Mouse (Mus musculus) macrophage (primary cell): ENCODE results near the gene Sppl3. TPM values are rescaled to one million over a fixed set of nuclear protein-coding genes. Genes with fewer than 3 reads are reported as not detected.
A peak's percentile ranks its signal among the peaks of the same experiment; 100 is the strongest.

Experiments used
- H3K27ac ChIP-seq: fragments of 350-480 bp; formaldehyde crosslinking; 2 replicates; pipeline ENCODE4 v1.9.0; 2021
- H3K36me3 ChIP-seq: fragments of 350-480 bp; formaldehyde crosslinking; 2 replicates; pipeline ENCODE4 v1.9.0; 2021; ENCODE audit errors: inconsistent target
- H3K4me3 ChIP-seq: fragments of 350-480 bp; formaldehyde crosslinking; 2 replicates; pipeline ENCODE4 v1.9.0; 2021; ENCODE audit errors: inconsistent target
- H3K79me2 ChIP-seq: fragments of 350-480 bp; formaldehyde crosslinking; 2 replicates; pipeline ENCODE4 v1.9.0; 2021; ENCODE audit errors: inconsistent target
- WGBS: methylation state at CpG from one replicate; pipeline ENCODE4 v1.1.7; 2026; ENCODE audit warnings: inconsistent platforms; ENCODE audit not compliant: missing documents; 5-methylcytosine and 5-hydroxymethylcytosine counted together
- polyA plus RNA-seq: library from polyadenylated mRNA; stranded (reverse); fragments of 250-400 nt; gene quantifications from 3 replicates; pipeline ENCODE4 v1.2.4, GENCODE M21; 2018; ENCODE audit warnings: inconsistent platforms

The Sppl3 gene
- polyA plus RNA-seq, 1 experiment from 2014 or later: 21.6 TPM

DNA sequence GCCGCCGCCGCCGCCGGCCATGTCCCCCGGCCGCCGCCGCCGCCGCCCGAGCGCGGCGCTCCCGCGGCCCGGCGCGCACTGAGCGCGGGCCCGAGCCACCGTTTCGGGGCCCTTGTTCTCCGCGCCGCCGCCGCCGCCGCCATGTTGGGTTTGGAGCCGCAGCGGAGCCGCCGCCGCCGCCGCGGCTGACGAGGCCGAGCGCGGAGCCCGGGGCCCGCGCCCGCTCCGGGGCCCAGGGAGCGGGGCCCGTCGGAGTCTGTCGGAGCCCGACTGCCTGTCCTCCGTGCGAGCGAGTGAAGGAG, 231 bp downstream of the Sppl3 start:
- no peak overlapping the region for H3K4me3 ChIP-seq
- H3K27ac ChIP-seq: no peak overlapping the region
- no peaks in the 10 kb centered on the region for H3K36me3 ChIP-seq
- 1% methylated on average over 15 of the region's 57 CpGs for WGBS
- peaks cover 47% of the 10 kb centered on the region for H3K79me2 ChIP-seq

- no peaks in the 10 kb centered on the region for H3K36me3 ChIP-seq
- H3K4me3 ChIP-seq: peak overlapping the region; percentile 82
- peak overlapping the region; percentile 17 for H3K27ac ChIP-seq
- under 1% methylated on average over 58 of the region's 63 CpGs for WGBS
- peaks cover 52% of the 10 kb centered on the region for H3K79me2 ChIP-seq
Measured at GRCm38 (mm10) chr5:115011519-115012261, 753 bp downstream of the Sppl3 start.

- Histone ChIP-seq H3K27ac (no peak overlapping the region), H3K79me2 (peaks cover 69% of the 10 kb centered on the region), H3K4me3 (no peak overlapping the region), H3K36me3 (no peaks in the 10 kb centered on the region)
- WGBS: 79% methylated on average over 3 of the region's 3 CpGs
Measured at GRCm38 (mm10) chr5:115013436-115013835, 2.5 kb downstream of the Sppl3 start.

- 50% methylated on average over 1 of the region's 1 CpGs for WGBS
- Histone ChIP-seq H3K79me2 (peaks cover 81% of the 10 kb centered on the region), H3K27ac (no peak overlapping the region), H3K36me3 (no peaks in the 10 kb centered on the region), H3K4me3 (no peak overlapping the region)
Measured at GRCm38 (mm10) chr5:115014570-115014969, 3.6 kb downstream of the Sppl3 start.

GRCm38 (mm10) chr5:115015121-115015520, 4.2 kb downstream of the Sppl3 start:
- H3K4me3 ChIP-seq: no peak overlapping the region
- H3K27ac ChIP-seq: no peak overlapping the region
- WGBS: 13% methylated on average over 4 of the region's 4 CpGs

GRCm38 (mm10) chr5:115018270-115018669, 7.3 kb downstream of the Sppl3 start:
- Histone ChIP-seq H3K4me3 (no peak overlapping the region), H3K27ac (no peak overlapping the region), H3K79me2 (peaks cover 100% of the 10 kb centered on the region), H3K36me3 (no peaks in the 10 kb centered on the region)
- WGBS: 7% methylated on average over 2 of the region's 2 CpGs

More at GRCm38 (mm10) chr5:115015121-115015520, 4.2 kb downstream of the Sppl3 start:
- Histone ChIP-seq H3K36me3 (no peaks in the 10 kb centered on the region), H3K79me2 (peaks cover 86% of the 10 kb centered on the region)

DNA sequence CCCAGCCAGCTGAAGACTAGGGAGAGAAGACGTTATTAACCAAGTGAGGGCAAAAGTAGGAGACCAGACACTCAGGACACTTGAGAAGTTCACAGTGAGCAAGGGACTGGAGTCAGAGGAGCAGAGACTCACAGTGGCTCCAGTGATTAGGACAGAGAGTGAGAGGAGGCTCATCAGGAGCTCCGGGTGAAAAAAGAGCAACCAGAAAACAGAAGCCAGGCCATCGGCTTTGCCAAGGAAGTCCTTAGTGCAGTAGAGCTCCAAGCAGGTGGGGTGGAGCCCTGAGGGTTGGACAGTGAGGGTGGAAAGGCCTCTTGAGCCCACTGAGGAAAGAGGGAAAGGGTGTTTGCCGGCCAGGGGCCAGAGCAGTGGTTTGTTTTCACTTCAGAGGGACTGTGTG, 7.9 kb downstream of the Sppl3 start:
- 20% methylated on average over 4 of the region's 4 CpGs for WGBS
- H3K36me3 ChIP-seq: no peaks in the 10 kb centered on the region
- no peak overlapping the region for H3K27ac ChIP-seq
- H3K79me2 ChIP-seq: peaks cover 100% of the 10 kb centered on the region
- H3K4me3 ChIP-seq: no peak overlapping the region

DNA sequence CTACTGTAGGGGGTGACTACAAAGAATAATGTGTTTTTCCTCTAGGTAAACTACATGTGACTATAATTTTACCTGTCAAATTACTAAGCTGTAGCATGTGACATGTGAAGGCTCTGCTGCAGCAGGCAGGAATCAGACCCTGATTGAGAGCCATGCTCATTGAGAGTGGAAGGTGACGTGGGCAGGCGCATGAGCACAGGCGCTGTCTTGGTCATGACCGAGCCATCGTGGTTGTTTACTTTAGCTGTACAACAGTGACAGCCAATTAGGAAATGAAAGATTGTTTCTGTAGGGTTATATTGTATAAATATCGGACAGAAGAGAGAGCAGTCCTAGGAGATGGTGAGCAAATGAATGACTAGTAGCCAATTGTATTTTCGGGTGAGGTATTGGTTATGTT, 11.1 kb downstream of the Sppl3 start:
- H3K79me2 ChIP-seq: peaks cover 100% of the 10 kb centered on the region
- no peak overlapping the region for H3K27ac ChIP-seq
- no peak overlapping the region for H3K4me3 ChIP-seq
- 96% methylated on average over 7 of the region's 7 CpGs for WGBS
- H3K36me3 ChIP-seq: no peaks in the 10 kb centered on the region

- Histone ChIP-seq H3K4me3 (no peak overlapping the region), H3K36me3 (no peaks in the 10 kb centered on the region), H3K79me2 (peaks cover 100% of the 10 kb centered on the region), H3K27ac (no peak overlapping the region)
- WGBS: 91% methylated on average over 4 of the region's 4 CpGs
Measured at GRCm38 (mm10) chr5:115026170-115026569, 15.2 kb downstream of the Sppl3 start.

DNA sequence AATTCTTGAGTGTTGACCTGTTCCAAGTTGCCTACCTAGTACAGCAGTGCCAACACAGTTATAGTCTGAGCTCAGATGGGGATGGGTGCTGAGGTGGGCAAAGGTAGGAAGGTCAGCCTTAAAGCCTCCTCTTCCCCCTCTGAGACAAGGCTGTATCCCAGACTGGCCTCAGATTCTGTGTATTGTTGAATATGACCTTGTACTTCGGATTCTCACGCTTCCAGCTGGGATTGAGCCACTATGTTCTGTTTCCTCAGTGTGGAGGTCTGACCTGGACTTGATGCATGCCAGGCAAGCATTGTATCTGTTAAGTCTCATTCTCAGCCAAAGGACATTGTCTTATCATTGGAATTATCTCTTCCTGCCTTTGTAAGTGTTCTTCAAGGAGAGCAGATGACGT, 16.2 kb downstream of the Sppl3 start:
- WGBS: 100% methylated on average over 3 of the region's 3 CpGs
- no peak overlapping the region for H3K4me3 ChIP-seq
- H3K79me2 ChIP-seq: peaks cover 100% of the 10 kb centered on the region
- no peaks in the 10 kb centered on the region for H3K36me3 ChIP-seq
- H3K27ac ChIP-seq: no peak overlapping the region

DNA sequence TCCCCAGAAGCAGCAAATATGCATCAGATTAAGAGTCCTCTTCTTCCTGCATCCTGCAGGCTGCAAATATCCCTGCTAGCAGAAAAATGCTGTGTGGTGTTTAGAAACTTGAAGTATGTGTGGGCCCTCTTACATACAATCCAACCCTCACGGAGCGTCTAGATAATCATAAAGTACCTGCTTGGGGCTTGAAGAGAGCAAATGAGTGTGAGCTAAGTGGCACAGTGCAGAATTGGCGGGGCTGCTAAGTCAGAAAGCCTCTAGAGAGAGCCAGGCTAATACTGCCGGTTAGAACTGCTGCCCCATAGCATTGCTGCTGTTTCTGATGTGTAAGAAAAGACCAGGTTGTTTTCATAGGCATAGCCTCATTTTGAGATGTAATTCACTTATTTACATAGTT, 18.0 kb downstream of the Sppl3 start:
- Histone ChIP-seq H3K27ac (no peak overlapping the region), H3K79me2 (peaks cover 100% of the 10 kb centered on the region), H3K4me3 (no peak overlapping the region), H3K36me3 (no peaks in the 10 kb centered on the region)
- 98% methylated on average over 4 of the region's 4 CpGs for WGBS

- WGBS: 82% methylated on average over 3 of the region's 3 CpGs
Measured at GRCm38 (mm10) chr5:115029509-115029908, 18.6 kb downstream of the Sppl3 start.

GRCm38 (mm10) chr5:115031576-115031975, 20.6 kb downstream of the Sppl3 start:
- H3K79me2 ChIP-seq: peaks cover 100% of the 10 kb centered on the region
- no peaks in the 10 kb centered on the region for H3K36me3 ChIP-seq
- no peak overlapping the region for H3K4me3 ChIP-seq
- 90% methylated on average over 5 of the region's 5 CpGs for WGBS
- no peak overlapping the region for H3K27ac ChIP-seq

More at GRCm38 (mm10) chr5:115029509-115029908, 18.6 kb downstream of the Sppl3 start:
- H3K4me3 ChIP-seq: no peak overlapping the region
- H3K36me3 ChIP-seq: no peaks in the 10 kb centered on the region
- H3K27ac ChIP-seq: no peak overlapping the region
- H3K79me2 ChIP-seq: peaks cover 100% of the 10 kb centered on the region

DNA sequence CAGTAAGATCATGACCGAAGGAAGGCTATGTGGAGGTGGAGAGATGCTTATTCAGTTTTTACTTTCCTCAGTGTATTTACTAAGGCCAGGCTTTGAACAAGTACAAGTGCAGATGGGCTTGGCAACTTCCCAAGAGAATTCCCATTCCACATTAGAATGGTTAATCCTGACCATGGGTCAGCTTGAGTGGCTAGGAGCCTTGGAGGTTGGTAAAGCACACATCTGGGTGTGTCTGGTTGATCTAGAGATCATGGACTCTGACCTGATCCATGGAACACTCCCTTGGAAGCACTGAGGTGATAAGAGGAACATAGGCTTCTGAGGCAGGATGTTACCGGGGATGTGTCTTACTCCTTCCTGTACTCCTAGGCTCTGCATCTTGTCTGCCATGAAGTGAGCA, 21.7 kb downstream of the Sppl3 start:
- H3K79me2 ChIP-seq: peaks cover 100% of the 10 kb centered on the region
- H3K27ac ChIP-seq: no peak overlapping the region
- no peak overlapping the region for H3K4me3 ChIP-seq
- WGBS: 85% methylated on average over 2 of the region's 2 CpGs
- H3K36me3 ChIP-seq: no peaks in the 10 kb centered on the region

DNA sequence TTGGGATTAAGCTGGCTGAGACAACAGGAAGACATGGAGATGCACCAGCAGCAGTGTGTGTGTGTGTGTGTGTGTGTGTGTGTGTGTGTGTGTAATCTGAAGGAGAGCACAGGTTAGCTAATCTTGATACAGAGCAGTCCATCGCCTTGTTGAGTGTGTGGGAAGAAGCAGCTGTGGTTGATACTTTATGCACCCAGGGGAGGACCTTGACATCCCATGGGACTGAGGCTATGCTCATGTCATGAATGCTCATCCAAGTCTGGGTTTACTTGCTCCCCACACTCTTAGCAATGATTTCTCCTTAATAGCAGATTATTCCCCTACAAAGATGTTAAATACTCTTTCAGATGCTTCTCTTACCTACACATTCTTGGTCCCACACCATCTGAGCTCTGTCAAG, 24.3 kb downstream of the Sppl3 start:
- WGBS: 100% methylated on average over 1 of the region's 1 CpGs
- Histone ChIP-seq H3K4me3 (no peak overlapping the region), H3K36me3 (no peaks in the 10 kb centered on the region), H3K79me2 (peaks cover 100% of the 10 kb centered on the region), H3K27ac (no peak overlapping the region)

DNA sequence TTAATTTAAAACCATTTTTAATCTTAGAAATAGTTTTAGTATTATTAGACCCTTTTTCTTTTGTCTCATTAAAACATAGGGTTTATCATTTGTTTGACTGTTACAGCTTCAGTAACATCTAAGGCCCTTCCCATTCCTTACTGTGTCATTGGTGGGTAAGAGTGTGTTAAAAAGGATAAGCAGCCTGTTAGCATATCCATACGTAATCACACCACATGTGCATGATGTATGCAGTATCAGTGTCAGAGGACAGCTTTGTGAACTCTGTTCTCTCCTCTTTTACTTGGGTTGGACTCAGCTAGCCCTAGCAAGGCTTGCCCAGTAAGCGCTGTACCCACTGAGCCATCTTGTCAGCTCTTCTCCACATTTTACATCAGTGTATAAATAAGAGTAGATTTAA, 26.2 kb downstream of the Sppl3 start:
- H3K4me3 ChIP-seq: no peak overlapping the region
- H3K79me2 ChIP-seq: peaks cover 100% of the 10 kb centered on the region
- no peak overlapping the region for H3K27ac ChIP-seq
- 100% methylated on average over 2 of the region's 2 CpGs for WGBS
- no peaks in the 10 kb centered on the region for H3K36me3 ChIP-seq
